Mouse (Mus musculus) gastrocnemius, postnatal 36 days (tissue): ENCODE results near the gene Plbd2. TPM values are rescaled to one million over a fixed set of nuclear protein-coding genes. Genes with fewer than 3 reads are reported as not detected.

ENCODE experiments used
- DNase-seq, 2 experiments: peaks; one replicate each; pipeline ENCODE4 v3.0.0; 2022
- intact Hi-C: fragments of 180-260 bp; cut with DNase I; formaldehyde crosslinking; loops from one replicate; pipeline ENCODE4 v1.15.1; 2025
- total RNA-seq, 2 experiments: library from RNA; stranded (reverse); gene quantifications; 2 replicates each; pipeline ENCODE4 v1.2.3; 2021

Plbd2 gene
- total RNA-seq, 2 experiments from 2014 or later = 28.0 to 41.3 TPM

- no peak for DNase-seq
- intact Hi-C loops = no loop called here
Observed at GRCm38 (mm10) chr5:120481205-120481604, 22.2 kb downstream of the Plbd2 start.

DNA sequence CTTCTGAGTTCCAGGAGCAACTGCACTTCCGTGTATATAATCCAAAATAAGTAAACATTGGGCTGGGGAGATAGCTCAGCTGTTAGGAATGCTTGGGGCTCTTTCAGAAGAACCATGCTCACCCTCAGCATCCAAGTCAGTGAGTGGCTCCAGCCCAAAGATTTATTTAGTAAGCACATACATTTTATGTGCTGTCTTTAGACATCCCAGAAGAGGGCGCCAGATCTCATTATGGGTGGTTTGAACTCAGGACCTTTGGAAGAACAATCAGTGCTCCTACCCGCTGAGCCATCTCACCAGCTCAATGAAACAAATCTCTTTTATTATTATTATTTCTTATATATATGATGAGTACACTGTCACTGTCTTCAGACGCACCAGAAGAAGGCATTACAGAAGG lies 23.9 kb downstream of the Plbd2 start:
- DNase-seq = no peak
- intact Hi-C loops = no loop called here

- intact Hi-C loops = no loop called here
- no peak for DNase-seq
Observed at GRCm38 (mm10) chr5:120477993-120478392, 25.4 kb downstream of the Plbd2 start.

DNA sequence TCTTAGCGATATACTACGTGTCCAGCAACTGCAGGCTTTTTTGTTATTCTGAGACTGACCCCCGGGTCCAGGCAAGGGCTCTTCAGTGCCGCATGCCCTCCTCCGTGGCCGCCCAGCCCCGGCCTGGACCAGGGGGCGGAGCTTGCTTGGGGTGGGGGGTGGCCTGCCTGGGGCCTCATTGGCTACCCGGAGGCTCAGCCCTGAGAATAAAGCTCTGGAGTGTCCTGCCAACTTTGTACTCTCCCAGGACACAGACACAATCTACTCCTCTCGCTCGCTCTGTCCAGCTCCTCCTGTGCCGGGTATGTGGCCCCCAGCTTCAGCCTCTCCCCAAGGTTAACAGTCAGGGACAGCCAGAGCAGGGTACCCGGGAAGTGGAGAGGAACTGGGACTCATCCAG lies 27.1 kb downstream of the Plbd2 start, which contains the start of gene Sds:
Gene Sds, plus strand, starts transcription at position 231 of the 400 bp plus-strand sequence.
- intact Hi-C loops = no loop called here
- no peak for DNase-seq

DNA sequence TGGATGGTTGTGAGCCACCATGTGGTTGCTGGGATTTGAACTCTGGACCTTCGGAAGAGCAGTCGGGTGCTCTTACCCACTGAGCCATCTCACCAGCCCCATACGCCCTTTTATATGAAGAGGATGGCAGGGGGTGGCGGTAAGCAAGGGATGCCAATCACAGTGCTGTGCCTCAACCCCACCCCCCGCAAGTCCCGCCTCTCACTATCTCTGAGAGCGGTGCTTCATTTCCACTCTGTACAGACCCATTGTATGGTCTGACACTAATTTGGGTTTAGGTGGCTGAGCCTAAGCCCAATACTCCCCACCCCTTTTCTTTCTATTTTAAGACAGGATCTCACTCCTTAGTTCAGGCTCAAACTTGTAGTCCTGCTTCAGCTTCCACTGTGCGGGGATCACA lies 27.6 kb downstream of the Plbd2 start:
- intact Hi-C loops = no loop called here
- no peak for DNase-seq

GRCm38 (mm10) chr5:120473361-120473760 lies 30.1 kb downstream of the Plbd2 start:
- intact Hi-C loops = no loop called here
- DNase-seq = no peak

DNA sequence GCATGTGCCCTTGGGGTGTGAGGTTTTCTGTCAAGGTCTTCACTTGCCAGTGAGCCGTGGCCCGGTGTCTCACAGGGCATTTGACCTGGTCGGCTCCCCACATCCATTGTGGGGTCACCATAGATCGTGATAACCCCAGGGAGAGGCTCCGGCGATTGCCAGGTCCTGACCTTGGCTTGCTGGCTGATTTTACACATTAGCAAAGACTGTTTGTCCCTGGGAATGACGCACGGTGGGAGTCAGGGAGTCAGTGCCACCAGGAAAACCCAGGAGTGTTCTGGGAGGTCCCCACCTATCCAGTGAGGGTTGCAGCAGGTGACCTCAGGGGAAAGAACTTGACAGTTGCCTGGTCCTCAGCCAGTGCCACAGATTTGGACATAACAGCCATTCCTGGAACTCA lies 30.7 kb downstream of the Plbd2 start, which contains the start of gene Sdsl:
Gene Sdsl, minus strand, starts transcription at position 41 of the 400 bp plus-strand sequence.
- intact Hi-C loops = no loop called here
- no peak for DNase-seq

- no peak for DNase-seq
- intact Hi-C loops = no loop called here
Observed at GRCm38 (mm10) chr5:120471538-120471937, 31.9 kb downstream of the Plbd2 start.

GRCm38 (mm10) chr5:120468830-120469229 lies 34.6 kb downstream of the Plbd2 start:
- no peak for DNase-seq
- intact Hi-C loops = no loop called here

- no peak for DNase-seq
- intact Hi-C loops = no loop called here
Observed at GRCm38 (mm10) chr5:120468336-120468735, 35.1 kb downstream of the Plbd2 start.

- intact Hi-C loops = no loop called here
- no peak for DNase-seq
Observed at GRCm38 (mm10) chr5:120467026-120467425, 36.4 kb downstream of the Plbd2 start.

DNA sequence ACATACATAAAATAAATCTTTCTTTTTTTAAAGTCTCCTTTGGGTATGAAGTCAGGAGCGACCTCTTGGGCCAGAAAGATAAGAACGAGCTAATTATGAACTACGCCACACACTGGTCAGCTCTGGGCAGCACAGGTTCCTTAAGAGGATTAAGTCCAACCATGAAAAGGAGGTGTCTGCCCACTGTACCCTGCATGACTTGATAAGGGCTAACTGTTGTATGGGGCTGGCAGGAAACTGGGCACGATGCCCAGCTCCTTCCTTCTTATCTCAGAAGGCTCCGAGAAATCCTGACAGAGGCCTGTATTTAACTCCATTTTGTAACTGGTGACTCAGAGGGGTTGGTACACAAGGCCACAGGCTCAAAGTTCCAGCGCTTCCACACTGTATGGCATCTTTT lies 37.6 kb downstream of the Plbd2 start:
- DNase-seq = no peak
- intact Hi-C loops = no loop called here

- intact Hi-C loops = no loop called here
- no peak for DNase-seq
Observed at GRCm38 (mm10) chr5:120465062-120465461, 38.4 kb downstream of the Plbd2 start.

GRCm38 (mm10) chr5:120464321-120464720 lies 39.1 kb downstream of the Plbd2 start:
- no peak for DNase-seq
- intact Hi-C loops = no loop called here

GRCm38 (mm10) chr5:120461902-120462301 lies 41.5 kb downstream of the Plbd2 start:
- no peak for DNase-seq
- intact Hi-C loops = no loop called here

DNA sequence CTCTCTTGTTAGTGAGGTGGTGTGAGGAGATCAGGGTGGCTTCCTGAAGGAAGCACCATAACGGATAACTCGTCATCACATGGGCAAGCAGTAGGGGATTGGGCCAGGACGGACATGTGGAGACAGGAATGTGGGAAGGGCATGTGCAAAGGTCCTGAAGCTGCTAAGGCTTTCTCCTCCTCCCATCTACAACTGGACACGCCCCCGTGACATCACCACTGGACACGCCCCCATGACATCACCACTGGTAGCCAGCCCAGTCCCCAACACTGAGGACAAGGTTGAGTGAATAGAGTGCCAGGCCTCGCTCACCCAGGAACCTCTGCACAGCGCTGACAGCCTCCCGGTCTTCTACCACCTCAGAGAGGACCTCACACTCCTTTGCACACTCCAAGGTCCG lies 44.3 kb downstream of the Plbd2 start:
- no peak for DNase-seq
- intact Hi-C loops = no loop called here

DNA sequence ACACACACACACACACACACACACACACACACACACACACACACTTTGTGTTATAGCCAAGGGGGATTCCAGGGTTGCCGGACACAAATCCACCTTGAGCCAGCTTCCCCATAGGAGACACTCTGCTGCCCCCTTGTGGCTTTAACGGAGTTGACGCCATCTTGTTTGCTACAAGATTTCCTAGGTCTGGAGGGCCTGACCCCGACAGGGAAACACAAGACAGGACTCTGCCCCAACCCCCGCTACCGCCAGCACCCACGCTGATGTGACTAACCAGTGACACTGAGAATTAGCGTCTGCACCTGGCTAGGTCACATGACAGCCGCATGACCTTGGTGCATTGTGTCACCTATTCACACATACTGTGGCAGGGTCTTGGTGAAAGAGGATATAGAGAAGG lies 45.8 kb downstream of the Plbd2 start:
- intact Hi-C loops = no loop called here

DNA sequence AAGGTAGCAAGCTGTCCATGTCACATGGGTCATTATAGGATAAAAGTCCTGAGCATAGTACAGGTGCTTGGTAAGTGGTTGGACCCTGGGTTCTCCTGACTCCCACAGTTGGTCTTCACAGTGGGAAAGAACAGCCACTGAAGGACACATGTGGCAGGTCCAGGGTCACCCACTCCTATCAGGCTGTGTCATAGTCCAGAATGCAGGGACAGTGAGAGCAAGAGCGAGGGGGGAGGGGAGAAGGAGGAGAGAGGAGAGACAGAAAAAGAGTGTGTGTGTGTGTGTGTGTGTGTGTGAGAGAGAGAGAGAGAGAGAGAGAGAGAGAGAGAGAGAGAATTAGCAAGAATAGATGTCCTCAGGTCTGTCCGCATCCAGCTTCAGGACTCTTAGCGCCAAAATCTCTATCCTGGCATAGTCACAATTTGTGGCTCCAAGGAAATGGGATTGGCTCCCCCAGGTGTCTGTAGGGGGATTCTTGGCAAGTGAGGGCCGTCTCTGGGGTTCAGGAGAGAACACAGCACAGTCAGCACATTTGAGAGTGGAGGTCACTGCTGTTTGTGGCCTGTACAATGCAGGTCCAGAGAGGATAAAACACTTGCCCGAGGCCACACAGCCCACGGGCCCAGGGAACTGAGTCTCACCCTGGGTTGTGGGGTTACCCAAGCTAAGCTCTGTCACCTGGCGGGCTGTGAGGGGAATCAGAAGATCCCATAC lies 46.4 kb downstream of the Plbd2 start:
- intact Hi-C loops = no loop called here
- DNase-seq = no peak

More for the DNA sequence above, 45.8 kb downstream of the Plbd2 start:
- no peak for DNase-seq

DNA sequence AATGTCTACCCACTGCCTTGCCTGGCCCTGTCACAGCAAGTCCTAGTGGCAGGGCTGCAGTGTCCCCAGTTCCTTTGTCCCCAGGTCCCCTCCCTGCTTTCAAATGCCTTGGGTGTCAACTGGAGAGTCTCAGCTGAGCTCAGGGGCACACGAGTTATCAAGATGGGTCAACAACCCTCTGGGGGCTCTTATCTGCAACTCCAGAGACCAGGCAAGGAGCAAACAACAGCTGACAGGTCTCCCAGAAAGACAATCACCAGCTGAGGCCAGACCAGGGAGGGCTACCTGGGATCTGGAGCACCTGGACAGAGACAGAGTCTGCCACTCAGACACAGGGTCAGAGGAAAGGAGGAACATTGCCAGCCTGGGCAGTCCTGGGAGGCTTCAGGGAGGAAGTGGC lies 47.2 kb downstream of the Plbd2 start:
- no peak for DNase-seq
- intact Hi-C loops = no loop called here

DNA sequence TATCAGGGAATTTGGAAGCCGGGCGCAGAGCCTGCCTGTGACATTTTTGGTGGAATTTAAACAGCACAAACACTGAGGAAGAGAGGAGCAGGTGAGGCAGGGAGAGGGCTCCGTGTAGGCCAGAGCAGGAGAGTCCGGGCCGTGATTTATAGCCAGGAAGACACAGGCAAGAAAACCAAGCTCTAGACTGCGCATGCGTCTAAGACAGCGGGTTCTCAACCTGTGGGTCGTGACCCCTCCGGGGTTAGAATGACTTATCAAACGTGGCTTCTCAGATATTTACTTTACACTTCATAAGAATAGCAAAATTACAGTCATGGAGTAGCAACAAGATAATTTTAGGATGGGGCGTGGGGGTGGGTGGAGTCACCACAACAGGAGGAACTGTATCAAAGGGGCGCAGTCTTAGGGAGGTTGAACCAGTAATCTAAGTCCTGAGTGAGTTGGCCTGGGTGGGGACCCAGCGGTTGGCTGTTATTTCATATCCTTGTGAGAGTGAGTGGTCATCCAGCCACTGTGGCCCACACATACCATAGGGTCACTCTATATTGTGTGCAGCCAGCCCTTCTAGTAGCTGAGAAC lies 48.6 kb downstream of the Plbd2 start:
- no peak for DNase-seq
- intact Hi-C loops = no loop called here

- no peak for DNase-seq
- intact Hi-C loops = no loop called here
Observed at GRCm38 (mm10) chr5:120447305-120447704, 56.1 kb downstream of the Plbd2 start.

GRCm38 (mm10) chr5:120440733-120441132 lies 62.7 kb downstream of the Plbd2 start:
- DNase-seq = peak; percentile 75
- intact Hi-C loops = loop anchor here (5.0 kb wide), 2 partner anchors 228 to 293 kb away; no protein-coding TSS in a partner anchor
